Mouse (Mus musculus) gastrocnemius, postnatal 10 days (tissue): ENCODE data around the gene Ndst4. TPM values are rescaled to one million over a fixed set of nuclear protein-coding genes. Genes with fewer than 3 reads are reported as not detected.

ENCODE experiments used
- DNase-seq: peaks from one replicate; pipeline ENCODE4 v3.0.0; 2021; ENCODE audit warnings: mixed read lengths
- long read RNA-seq, 2 experiments: library from polyadenylated mRNA; stranded (forward); transcript quantifications; one replicate each; pipeline ENCODE4 v2.0.0; 2021
- total RNA-seq, 2 experiments: library from RNA; stranded (reverse); gene quantifications; 2 replicates each; pipeline ENCODE4 v1.2.3; 2021

Ndst4 gene
- total RNA-seq: under 1 TPM; 0.23 to 0.28 TPM
- long read RNA-seq, experiment 1, full-length matches to known transcripts: 1 of 2 reads
- long read RNA-seq, experiment 1, partial matches to known transcripts: 0 of 2 reads
- long read RNA-seq, experiment 1, other reads (novel, unspliced or antisense): 1 of 2 reads
- long read RNA-seq, experiment 2: 0 reads

- no peak for DNase-seq
These were observed at the start of gene Ndst4 for GRCm38 (mm10) chr3:125403601-125404396. TSS of gene Ndst4 (plus strand) at chr3:125404076.

- no peak for DNase-seq
These were observed 6.4 kb upstream of the Ndst4 start for GRCm38 (mm10) chr3:125397443-125397842.

- peak; percentile 4 for DNase-seq
These were observed 2.6 kb downstream of the Ndst4 start for GRCm38 (mm10) chr3:125406456-125406855.

GRCm38 (mm10) chr3:125406991-125407390, 3.1 kb downstream of the Ndst4 start:
- DNase-seq: no peak

DNA sequence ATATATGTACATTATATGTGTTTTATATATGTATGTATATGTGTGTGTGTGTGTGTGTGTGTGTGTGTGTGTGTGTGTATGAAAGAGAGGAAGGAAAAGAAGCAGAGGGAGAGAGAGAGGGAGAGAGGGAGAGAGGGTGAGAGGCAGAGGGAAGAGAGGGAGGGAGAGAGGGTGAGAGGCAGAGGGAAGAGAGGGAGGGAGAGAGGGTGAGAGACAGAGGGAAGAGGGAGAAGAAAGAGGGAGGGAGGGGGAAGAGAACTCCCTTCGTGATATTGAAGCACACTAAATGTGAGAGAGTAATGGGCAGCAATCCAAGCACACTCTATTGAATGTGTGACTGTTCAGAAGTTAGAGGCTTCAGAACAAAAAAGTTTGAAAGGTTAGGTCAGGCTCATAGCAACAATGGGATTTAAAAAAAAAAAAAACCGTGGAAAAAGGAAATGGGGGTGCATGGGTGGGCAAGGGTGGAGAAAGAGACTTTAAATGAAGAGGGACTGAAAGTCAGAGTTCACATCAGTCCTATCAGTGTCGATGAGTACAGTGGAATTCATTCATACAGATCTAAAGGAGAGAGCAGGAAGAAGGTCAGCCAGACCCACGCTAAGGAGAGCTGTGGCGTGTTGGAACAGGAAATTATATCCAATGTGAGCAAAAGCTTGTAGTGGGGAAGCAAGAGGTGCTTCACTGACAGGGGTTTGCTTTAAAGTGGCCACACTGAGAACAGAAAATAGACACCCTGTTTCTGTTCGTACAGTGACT, 63.2 kb downstream of the Ndst4 start:
- no peak for DNase-seq

DNA sequence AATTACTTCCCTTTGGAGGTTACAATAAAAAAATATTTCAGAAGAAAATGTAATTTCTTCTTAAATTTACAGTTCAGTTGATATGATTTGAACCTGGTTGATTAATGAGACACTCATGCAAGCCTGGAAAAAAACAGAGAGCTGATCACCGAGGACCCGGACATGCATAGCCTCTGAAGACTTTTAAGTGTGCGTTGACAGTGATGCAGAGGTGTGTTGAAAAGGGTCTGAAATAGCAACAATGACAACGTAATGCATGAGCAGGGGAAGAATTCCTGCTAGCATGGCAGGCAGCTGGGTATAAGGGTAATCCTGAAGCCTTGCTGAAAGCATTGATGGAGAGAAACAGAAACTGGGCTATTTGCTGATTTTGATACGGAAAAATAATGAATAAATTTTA, 106.2 kb downstream of the Ndst4 start:
- no peak for DNase-seq

GRCm38 (mm10) chr3:125533371-125533770, 129.5 kb downstream of the Ndst4 start:
- no peak for DNase-seq

- no peak for DNase-seq
These were observed 166.7 kb downstream of the Ndst4 start for GRCm38 (mm10) chr3:125570602-125571001.

GRCm38 (mm10) chr3:125632233-125632632, 228.4 kb downstream of the Ndst4 start:
- no peak for DNase-seq

GRCm38 (mm10) chr3:125655009-125655635, 251.2 kb downstream of the Ndst4 start:
- no peak for DNase-seq

- no peak for DNase-seq
These were observed 256.3 kb downstream of the Ndst4 start for GRCm38 (mm10) chr3:125660114-125660717.

- DNase-seq: no peak
These were observed 257.1 kb downstream of the Ndst4 start for GRCm38 (mm10) chr3:125660884-125661532.

GRCm38 (mm10) chr3:125673997-125674794, 270.3 kb downstream of the Ndst4 start:
- DNase-seq: no peak

GRCm38 (mm10) chr3:125675211-125675896, 271.5 kb downstream of the Ndst4 start:
- no peak for DNase-seq

GRCm38 (mm10) chr3:125678924-125679323, 275.0 kb downstream of the Ndst4 start:
- no peak for DNase-seq

GRCm38 (mm10) chr3:125683460-125684230, 279.8 kb downstream of the Ndst4 start:
- no peak for DNase-seq

GRCm38 (mm10) chr3:125684583-125684982, 280.7 kb downstream of the Ndst4 start:
- no peak for DNase-seq

- no peak for DNase-seq
These were observed 283.7 kb downstream of the Ndst4 start for GRCm38 (mm10) chr3:125687601-125688000.

- no peak for DNase-seq
These were observed 287.1 kb downstream of the Ndst4 start for GRCm38 (mm10) chr3:125690948-125691347.
